Mouse (Mus musculus) heart, postnatal 36 days (tissue): ENCODE measurements around the gene Plac8. TPM values are rescaled to one million over a fixed set of nuclear protein-coding genes. Genes with fewer than 3 reads are reported as not detected.

Experiments
- DNase-seq, 2 experiments: peaks; one replicate each; pipeline ENCODE4 v3.0.0; 2021 to 2022
- intact Hi-C: fragments of 180-260 bp; cut with DNase I; formaldehyde crosslinking; loops from one replicate; pipeline ENCODE4 v1.15.1; 2025
- total RNA-seq, 2 experiments: library from RNA; stranded (reverse); gene quantifications; 2 replicates each; pipeline ENCODE4 v1.2.3; 2021

The Plac8 gene
- total RNA-seq, 2 experiments from 2014 or later, result 0.79 to 1.1 TPM

DNA sequence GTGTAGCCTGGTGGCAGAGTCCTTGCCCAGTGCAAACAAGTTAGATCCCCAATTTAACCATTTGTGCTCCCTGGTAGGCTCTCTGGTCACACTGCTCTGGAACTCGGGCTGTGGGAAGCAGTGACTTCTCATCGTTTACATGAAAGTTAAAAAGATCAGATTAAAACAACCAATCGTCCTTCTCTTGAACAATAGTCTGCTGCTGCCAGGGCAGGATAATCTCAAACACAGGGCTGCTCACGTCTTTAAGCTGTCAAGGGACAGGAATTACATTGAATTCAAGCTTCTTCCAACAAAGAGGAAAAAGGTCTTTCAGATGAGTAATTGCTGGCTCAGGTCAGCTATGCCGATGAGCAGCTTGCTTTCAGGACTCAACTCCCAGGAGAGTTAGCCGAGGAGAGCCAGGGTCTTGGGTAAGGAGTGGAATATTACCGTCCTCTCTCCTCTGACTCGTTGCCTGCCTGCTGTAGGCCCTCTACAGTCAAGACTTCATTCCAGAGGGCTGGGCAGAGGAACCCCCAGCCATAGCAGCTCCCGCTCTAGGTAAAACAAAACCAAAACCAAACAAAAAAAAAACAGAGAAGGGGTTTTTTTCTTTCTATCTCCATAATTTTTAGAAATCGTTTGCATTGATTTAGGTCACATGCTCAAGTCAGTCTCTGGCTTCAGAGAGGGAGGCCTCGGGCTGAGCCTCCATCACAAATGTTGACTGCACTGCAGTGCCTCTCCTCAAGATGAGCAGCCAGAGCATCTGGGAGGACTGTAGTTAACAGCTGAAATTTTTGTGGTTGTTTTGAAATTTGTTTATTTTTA, 9.8 kb upstream of the Plac8 start:
- no peak for DNase-seq
- intact Hi-C loops, result no loop called here

DNA sequence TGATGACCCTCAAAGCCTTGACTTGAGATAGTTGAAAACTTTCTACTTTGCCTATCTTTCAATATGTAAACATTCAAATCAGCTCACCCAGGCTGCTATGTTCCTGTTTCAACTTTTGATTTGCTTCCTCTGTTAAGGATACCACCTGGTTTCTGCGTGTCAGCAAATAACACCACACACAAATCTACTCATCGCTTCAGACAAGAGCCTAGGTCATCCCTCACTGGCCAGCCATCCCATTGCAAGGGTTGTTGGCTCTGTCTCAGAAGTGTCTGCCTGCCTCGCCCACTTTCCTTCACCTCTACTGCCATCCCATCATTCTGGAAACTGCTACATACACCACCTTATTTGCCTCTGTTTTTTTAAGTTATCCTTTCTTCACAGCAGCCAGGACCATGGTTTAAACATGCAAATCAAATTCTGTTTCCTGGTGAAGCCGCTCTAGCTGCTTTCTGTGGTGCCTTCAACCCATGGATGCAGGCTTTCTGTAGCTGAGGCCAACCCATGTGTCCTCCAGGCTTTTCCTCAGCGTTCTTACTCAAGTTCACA, 6.9 kb upstream of the Plac8 start:
- DNase-seq, result no peak
- intact Hi-C loops, result no loop called here

DNA sequence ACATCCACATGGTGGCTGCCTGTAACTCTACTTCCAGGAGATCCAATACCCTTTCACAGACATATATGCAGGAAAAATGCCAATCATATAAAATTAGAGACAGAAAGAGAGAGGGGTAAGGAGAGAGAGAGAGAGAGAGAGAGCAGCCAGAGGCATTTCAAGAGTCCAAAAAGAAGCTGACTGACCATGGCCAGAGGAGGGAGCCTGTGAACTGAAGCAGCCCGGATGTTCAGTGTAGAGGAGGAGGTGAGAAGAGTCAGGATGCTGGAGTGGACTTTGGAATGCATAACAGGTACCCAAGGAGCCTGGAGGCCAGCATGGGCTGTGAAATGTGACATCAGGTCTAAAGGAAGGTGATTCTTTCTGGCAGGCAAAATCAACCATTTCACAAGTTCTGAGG, 2.7 kb upstream of the Plac8 start:
- intact Hi-C loops, result no loop called here
- DNase-seq, result no peak

DNA sequence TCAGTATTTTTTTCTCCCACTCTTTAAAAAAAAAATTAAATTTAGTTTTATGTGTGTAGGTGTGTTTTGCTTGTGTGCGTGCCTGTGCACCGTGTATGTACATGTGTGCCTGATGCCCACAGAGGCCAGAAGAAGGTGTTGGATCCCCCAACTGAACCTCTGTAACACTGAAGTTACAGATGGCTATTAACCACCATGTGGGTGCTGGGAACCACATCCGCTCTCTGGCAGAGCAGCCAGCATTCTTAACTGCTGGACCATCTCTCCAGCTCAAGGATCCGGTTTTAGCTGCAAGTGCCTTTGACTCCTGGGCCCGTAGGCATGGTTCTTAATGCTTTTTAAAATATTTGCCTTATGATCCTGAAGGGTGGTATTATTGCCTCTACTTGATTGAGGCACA, 1.2 kb upstream of the Plac8 start:
- no peak for DNase-seq
- intact Hi-C loops, result no loop called here

DNA sequence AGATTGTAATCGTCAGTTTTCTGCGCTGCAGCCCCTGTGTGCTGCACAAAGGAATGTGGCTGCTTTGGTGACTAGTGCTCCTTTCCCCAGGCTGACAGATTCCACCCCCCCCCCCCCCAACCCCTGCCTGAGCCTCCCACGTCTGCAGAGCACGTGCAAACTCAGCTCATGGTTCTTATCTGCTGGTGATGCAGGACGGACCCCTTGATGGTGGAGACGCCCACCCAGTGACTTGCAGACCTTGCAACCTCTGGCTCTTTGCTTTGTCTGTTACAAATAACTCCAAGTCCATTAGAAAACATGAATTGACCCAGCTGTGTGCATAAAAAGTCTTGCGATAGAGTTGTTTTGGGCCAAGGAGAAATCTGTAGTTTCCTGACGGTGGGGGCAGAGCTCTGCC, 1.3 kb downstream of the Plac8 start:
- intact Hi-C loops, result no loop called here

DNA sequence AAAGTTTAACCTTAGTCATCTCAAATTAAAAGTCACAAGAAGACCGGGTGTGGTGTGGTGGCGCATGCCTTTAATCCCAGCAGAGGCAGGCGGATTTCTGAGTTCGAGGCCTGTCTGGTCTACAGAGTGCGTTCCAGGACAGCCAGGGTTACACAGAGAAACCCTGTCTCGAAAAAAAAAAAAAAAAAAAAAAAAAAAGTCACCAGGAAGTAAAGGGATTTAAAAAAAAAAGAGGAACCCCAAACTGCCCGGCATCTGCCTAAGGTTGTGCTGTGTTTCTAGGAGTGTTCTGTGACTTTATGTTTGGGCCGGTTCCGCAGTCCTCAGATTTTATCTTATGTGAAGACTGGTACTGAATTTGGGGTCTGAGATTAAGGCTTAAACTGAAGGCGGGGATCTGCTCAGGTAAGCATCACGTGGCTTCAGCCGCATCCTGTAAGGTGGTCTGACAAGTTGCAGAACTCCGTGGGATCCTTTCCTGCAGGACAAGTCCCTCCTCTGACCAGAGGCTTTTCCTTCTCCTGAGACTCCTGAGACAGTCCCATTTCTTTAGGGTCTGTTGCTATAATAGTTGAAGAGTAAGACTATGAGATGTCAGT, 1.9 kb downstream of the Plac8 start:
- intact Hi-C loops, result no loop called here
- no peak for DNase-seq

More for the DNA sequence above, 1.3 kb downstream of the Plac8 start:
- DNase-seq, result no peak

DNA sequence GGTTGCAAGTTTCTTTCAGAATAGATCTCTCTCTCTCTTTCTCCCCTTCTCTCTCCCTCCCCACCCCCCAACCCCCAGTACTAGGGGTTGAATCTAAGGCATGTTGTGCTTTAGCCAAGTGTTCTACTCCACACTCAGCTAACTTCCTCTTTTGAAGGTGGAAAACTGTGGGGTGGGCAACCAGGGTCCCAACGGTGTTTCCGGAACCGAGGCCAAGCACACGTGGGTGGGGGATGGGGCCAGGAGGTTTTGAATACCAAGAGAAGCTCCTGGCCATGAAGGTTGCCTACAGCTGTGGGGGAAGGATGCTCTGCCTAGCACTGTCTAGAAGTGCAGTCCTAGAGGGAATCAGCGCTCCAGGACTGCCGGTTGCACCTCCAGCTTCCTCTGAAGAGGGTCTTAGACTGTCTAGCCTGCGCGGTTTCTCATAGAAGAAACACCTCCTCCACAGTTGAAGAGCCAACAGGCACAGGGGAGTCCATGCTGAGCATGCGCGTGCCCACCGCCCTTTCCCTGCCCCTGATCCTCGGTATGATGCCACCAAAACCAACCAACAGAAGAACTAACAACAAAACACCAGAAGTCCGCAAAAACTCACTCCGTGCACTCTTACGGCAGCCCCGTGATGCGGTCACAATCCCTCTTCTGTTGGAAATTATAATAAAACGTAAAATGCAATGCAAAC, 2.7 kb downstream of the Plac8 start:
- DNase-seq, result no peak
- intact Hi-C loops, result no loop called here

DNA sequence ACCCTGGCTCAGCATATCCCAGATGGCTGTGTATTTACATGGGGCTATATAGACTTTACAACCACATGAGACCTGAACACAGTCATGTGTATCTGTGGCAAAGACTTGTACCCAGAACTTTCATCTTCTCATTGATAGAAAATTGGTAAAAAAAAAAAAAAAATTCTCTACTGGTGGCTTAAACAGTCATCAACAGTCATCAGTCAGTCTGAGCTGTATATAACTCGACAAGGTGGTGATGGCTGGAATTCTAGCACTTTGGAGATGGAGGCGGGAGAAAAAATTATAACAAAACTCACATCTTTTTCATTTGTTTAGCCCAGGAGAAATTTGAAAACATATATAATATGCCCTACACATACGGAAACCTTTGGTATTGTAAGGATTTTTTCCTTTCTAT, 3.2 kb downstream of the Plac8 start:
- intact Hi-C loops, result no loop called here
- no peak for DNase-seq

DNA sequence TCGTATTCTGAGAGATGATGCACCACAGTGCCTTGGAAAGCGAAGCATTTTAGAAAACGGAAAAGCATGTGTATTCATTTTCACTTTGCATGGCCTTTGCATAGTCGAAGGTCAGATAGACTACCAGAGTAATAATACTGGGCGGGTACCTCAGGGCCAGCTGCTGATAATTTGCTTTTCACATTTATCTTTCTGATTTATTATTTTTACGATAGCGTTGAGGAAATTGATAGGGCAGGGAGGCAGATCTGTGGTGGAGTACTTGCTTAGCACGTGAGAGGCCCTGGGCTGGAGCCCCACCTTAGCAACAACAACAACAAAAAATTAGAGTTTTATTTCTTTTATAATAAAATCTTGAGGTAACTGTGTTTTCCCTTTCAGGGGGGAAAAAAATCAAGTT, 3.9 kb downstream of the Plac8 start:
- intact Hi-C loops, result no loop called here
- DNase-seq, result no peak

DNA sequence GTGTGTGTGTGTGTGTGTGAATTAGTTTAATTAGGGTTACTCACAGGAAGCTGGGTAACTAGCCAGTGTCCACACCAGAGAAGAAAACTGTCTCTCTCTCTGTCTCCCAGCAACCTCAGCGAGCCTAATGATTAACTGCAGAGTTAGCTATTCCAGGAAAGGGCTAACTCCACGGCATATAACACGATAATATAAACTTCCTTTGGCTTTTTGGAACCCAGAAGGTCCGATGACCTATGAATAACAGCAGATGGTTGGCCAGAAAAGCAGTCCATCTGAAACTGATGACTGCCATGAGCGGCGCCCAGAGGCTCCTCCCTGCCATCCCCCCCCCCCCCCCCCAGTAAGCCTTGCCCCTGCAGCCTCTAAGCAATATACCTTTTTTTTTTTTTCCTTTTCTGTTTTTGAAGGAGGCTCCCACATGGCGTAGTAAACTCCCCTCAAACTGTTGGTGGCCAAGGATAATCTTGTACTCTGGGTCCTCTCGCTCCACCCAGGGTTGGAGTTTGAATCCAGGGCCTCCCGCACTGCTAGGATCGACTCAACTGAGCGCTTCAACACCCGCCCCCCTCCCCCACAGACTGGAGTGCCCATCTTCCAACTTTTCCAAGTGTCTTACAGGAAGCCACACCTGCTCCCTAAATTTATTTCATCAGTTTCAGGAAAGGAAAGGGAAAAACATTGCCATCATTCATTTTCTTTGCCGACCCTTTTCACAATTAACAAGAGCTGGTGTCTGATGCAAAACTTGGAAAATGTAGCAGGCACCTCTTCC, 4.6 kb downstream of the Plac8 start:
- intact Hi-C loops, result no loop called here
- DNase-seq, result no peak

DNA sequence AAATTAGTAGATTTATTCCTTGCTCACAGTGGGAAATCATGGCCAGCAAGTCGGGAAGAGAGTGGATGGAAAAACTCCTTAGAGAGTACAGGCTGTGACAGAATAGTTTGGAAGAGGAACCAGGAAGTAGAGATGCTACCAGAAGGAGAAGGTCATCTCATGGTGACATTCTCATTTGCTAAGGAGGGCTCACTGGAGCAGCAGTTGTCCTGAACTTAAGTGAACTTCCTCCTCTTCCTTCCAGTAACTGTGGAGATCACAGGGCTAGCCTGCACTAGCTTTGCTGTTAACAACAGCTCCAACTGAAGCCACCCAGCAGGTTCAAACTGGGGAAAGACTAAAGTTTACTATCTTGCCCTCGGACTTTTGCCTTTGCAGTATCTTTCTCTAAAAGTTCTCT, 5.2 kb downstream of the Plac8 start:
- DNase-seq, result no peak
- intact Hi-C loops, result no loop called here

DNA sequence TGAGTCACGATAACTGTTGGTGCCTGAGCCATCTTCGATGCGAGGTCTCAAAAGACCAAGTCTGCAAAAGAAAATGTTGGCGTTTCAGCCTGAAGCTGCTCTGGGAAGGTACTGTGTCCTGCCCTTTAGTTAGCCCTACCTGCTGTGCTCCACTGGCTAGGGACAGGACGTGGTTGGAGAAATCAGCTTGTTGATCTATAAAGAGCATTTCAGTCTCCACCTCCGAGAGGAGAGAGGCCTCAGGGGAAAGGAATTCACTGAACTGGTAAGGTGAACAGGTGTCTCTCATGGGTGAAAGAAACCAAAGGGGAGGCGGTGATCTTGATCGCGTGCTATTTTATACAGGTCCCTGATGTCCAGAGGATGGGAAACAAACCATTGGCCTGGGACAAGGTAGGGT, 9.3 kb downstream of the Plac8 start:
- intact Hi-C loops, result loop anchor here (5.0 kb wide), 1 partner anchor 100 kb away; no protein-coding TSS in a partner anchor
- no peak for DNase-seq

DNA sequence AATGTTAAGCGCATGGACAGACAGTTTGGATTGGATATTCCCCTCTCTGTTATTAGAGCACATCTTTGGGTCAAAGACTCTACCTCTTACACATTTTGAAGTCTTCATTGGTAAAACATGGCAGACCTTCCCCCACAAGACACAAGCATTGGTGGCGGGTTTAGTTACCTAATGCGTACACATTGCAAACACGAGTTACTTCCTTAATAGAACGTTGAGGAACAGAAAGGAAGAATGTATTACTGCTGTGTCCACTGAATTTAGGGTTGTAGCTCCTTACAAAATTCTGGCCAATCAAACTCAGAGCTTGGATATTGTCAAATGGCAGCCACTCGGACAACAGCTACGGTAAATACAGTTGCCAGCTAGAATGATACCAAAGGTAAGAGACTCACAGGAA, 12.7 kb downstream of the Plac8 start:
- intact Hi-C loops, result no loop called here
- DNase-seq, result no peak

DNA sequence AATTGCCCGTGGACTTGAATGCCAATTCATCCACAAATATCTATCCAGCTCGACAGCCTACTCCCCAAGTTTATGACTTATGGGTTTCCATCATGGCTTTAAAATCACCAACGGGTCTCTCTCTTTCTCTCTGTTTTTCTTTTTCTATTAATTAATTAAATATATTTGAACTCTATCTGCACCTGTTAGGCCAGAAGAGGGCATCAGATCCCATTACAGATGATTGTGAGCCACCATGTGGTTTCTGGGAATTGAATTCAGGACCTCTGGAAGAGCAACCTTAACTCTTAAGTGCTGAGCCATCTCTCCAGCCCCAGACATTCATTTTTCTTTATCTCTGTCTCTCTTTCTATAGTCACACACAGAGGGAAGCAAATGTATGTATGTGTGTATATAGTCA, 13.3 kb downstream of the Plac8 start:
- intact Hi-C loops, result no loop called here
- no peak for DNase-seq

DNA sequence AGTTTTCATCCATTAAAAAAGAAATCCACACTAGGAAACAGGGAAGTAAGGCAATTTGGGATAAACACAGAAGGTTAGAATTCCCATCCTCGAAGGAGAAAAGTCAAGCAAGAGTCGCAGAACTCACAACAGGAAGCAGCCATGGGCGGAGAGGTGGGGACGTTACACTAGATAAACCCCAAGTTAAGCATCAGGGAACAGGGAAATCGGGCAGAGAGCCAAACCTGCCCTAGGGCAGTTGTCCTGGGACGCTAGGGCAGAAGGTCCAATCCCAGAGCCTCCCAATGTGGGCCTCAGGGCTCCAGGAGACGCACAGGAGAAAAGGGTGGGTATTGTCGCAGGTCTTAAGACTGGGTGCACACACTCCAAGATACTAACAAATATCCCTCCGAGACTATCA, 14.5 kb downstream of the Plac8 start:
- DNase-seq, result no peak
- intact Hi-C loops, result no loop called here

DNA sequence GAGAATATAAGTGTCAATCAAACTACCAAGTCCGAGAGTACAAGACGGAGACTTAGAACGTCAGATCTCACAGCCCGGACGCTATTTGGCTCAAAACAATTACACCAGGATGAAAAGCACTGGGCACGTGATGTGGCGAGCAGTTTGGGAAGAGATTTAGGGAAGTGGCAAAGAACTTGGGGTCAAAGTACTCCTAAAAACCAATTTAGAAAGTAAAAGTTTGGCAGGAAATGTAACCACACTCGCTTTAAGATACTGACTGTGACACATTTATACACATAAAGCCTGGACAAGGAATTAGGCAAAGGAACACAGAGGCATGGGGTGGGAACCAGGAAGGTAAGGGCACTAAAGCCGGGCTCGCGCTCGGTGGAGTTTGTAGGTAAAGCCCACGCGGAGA, 15.0 kb downstream of the Plac8 start:
- intact Hi-C loops, result no loop called here
- DNase-seq, result no peak

DNA sequence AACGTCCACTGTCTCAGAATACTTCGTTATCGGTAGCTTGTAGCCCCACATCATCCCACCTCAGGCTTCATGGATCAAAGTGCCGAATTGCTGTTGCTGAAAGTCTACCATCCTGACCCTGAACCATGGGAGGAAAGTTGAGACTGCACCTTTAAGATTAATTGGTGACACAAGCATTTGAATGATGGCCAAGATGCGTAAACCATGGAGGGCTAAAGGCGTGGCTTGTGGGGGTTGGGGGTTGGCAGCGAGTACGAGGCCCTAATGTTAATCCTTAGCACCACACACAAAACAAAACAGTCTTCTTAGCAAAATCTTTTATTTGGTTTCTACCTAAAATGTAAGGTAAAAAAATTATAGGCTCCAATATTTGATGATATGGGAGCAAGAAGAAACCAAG, 18.6 kb downstream of the Plac8 start:
- intact Hi-C loops, result no loop called here
- DNase-seq, result no peak

DNA sequence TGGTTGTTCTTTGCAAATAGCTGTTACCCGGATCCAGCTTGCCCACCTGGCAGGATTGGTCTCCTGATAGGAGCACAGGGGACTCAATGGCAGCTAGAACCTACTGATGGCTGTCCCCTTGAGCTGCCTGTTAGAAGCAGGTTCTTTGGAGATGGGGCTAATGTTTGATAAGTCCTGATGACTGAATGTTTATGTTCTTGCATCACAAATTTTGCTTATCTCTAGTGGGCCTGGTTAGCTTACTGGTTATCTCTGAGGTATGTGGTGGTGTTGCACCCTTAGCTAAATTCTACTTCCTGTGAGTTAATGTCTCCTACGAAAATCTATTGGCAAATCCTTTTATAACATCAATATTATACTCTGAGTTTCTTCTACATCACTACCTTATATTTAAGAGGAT, 20.1 kb downstream of the Plac8 start:
- DNase-seq, result no peak
- intact Hi-C loops, result no loop called here

DNA sequence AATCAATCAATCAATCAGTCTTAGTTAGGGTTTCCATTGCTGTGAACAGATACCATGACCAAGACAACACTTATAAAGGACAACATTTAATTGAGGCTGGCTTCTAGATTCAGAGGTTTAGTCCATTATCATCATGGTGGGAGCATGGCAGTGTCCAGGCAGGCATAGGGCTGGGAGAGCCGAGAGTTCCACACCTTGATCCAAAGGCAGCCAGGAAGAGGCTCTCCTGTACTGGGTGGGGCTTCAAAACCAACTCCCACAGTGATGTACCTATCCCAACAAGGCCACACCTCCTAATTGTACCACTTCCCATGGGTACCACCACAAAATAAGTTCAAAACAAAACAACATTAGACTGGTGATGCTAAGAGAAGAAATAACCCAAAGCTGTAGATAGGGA, 21.9 kb downstream of the Plac8 start:
- intact Hi-C loops, result no loop called here
- DNase-seq, result no peak

DNA sequence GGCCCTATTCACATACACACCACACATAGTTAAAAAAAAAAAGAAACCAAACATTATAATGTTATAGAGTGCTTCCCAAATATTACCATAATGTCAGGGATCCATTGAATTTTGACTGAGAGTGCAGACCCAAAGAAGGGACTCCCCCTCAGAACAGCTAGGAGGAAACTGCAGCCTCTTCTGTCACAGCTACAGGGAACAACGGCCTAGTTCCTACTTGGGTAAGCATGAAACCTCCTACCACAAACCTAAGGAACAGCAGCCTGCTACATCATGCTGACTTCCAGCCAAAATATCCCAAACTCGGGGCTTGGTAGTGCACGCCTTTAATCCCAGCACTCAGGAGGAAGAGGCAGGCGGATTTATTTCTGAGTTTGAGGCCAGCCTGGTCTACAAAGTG, 22.7 kb downstream of the Plac8 start:
- intact Hi-C loops, result loop anchor here (5.0 to 10.0 kb wide), 3 partner anchors 113 to 365 kb away; no protein-coding TSS in a partner anchor
- DNase-seq, result no peak

DNA sequence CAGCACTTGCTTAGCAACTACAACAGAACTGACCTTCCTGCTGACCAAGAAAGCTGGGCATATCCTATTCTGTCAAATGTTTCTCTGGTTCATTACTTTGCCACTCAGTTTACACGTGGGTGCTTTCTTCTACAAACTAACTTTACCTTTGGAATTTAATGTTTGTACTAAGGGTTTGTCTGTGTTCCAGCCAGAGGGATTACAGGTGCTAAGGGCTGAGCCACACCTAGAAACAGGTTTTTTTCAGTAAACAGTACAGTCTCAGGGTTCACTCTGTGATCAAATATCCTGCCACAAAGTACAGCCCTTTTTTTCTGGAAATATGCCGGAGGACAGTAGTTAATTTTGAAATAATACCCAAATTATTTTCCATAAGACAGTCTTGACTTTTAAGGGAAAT, 23.8 kb downstream of the Plac8 start:
- DNase-seq, result no peak
- intact Hi-C loops, result loop anchor here (5.0 to 10.0 kb wide), 3 partner anchors 114 to 367 kb away; no protein-coding TSS in a partner anchor
